Mouse (Mus musculus): ENCODE results near the gene B3gat3.

The B3gat3 gene

DNA sequence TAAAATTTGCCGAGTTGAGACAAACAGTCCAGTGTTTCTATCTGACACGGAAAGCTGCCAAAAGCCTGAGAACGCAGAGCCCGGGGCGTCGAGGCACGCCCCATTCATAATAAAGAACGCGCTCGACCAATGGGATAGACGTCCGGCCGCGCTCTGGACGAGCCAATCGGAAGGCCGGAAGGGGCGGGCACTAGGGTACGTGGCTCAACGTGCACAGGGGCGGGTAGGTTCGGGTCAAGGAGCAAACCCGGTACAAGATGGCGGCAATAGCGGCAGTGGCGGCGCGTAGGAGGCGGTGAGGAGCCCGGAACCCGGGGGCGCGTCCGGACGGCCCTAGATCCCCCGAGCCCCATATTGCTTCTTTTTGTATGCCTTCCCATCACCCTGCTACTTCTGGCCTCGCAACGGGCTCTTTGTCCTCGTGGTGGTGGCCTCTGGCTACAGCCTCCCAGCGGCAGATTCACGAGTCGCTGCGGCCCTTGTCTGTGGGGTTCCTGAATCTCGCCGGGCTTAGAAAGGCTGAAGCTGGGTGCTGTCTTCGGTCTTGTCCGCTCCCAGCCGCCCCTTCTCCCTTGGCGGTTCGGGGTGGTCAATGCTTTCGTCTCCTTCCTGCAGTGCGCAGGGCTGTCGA, 22.2 kb upstream of the B3gat3 start, which contains the start of gene Ganab:
Gene Ganab (plus strand): TSS at position 207 of the 631 bp plus-strand sequence.
- DNase-seq (ENCODE audit: low read depth) = peak; percentile 98

DNA sequence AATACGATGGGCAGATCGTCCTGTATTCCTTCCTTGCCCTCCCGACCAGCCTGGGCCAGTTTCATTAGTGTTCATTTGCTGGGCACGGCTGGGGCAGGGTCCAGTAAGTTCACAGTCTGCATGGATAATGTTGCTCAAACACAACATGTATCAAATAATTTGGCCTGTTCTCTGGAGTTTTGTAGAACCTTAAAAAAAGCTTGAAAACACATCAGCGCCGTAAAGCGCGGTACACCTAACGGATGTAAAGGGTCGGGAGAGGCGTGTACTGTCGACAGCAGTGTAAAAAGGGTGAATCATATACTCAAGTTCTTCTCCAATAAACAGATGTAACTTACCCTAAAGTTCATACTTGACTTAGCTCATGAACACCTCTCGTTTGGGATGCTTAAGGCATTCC, 21.6 kb upstream of the B3gat3 start:
- peak; percentile 61 for DNase-seq (ENCODE audit: low read depth)

DNA sequence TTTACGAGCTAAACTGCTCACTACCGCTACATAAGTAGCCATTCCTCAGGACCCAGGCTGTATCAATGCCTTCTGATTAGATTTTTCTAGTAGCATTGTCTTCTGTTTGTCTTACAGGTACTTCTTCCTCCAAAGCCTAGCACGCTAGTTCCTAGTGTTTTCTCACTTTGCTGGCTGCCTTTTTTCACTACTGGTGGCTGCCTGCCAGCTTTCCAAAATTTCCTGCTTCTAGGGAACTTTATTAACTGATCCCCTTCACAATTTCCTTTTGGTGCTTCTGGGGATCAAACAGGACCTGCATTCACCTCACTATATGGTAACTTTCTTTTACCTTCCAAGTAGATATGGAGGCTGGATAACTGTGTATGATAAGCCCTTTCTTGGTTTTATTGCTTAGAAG, 21.1 kb upstream of the B3gat3 start:
- DNase-seq (ENCODE audit: low read depth) = no peak

DNA sequence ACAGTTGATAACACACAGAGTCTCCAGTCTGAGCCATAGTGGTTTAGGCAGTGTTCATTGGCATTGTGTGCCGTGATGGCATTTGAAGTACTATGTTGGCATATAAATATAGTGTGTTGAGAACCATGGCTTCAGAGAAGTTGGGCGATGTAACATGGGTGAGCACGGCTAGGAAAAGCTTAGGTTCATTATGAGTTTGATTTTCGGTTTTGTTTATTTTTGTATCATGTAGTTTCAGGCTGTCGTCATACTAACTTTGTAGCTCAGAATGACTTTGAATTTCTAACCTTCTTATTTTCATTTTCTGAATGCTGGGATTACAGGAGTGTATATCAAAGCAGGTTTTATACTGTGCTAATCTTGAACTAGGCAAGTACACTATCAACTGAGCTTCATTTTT, 16.8 kb upstream of the B3gat3 start:
- DNase-seq (ENCODE audit: low read depth) = no peak

DNA sequence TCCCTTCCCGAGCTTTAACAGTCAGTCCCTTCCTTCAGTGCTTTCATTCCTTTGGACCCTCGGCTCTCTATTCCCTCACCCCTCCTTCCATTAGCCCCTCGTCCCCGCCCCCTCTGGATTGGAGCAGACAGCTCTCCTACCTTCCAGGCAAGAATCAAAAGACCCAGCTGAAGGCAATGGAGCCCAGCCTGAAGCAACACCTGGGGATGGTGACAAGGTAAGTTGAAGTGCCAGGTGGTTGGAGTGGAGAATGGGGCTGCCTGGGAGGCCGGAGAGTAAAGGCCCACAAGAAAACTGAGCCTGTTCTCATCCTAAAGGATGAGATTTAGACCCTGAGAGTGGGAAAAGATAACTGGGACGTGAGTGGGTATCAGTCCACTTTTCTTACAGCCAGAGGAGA, 11.6 kb upstream of the B3gat3 start:
- DNase-seq (ENCODE audit: low read depth) = no peak

DNA sequence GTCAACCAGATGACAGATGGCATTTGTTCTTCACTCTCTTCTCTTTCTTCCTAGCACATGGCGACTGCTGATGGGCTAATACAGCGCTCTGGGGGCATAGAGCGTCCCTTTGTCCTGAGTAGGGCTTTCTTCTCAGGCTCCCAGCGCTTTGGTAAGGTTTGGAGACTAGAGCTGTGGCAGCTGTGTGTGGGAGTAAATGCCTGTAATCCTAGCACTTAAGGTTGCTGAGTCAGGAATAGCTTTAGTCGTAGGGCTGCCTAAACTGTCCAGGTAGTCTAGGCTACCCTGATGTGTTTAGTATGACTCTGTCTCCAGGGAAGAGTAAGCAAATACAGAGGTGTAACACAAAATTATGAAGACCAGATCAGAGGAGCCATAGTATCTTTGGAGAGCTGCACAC, 8.4 kb upstream of the B3gat3 start:
- no peak for DNase-seq (ENCODE audit: low read depth)

DNA sequence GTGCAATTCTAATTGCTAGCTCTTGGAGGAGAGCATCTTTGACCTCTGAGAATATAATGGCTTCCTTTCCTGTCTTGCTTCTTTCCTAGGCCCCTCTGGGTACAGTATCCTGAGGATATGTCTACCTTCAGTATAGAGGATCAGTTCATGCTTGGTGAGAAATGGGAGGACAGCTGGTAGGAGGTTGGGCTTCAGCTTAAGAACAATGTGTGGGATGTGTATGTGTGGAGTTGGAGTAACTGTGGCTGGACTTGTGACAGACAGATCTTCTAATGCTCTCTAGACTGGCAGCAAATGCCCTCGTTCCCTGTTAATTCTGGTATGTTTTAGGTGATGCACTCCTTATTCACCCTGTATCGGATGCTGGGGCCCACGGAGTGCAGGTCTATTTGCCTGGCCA, 6.0 kb upstream of the B3gat3 start:
- DNase-seq (ENCODE audit: low read depth) = no peak

DNA sequence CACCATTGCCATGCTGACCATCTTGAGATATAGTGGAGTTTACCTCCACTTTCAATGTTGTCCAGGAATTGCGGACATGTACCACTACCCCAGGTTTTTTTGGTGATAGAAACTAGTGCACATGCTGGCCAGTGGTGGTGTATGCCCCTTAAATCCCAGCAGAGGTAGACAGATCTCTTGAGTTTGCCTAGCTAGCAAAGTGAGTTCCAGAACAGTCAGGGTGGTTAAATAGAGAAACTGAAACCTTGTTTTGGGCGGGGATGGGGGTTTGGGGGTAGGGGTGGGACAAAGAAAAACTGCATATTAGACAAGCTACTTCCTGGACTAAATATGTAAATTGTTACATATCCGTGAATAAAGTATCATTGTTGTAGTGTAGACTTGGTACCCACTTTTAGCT, 1.2 kb upstream of the B3gat3 start:
- DNase-seq (ENCODE audit: low read depth) = peak; percentile 83

DNA sequence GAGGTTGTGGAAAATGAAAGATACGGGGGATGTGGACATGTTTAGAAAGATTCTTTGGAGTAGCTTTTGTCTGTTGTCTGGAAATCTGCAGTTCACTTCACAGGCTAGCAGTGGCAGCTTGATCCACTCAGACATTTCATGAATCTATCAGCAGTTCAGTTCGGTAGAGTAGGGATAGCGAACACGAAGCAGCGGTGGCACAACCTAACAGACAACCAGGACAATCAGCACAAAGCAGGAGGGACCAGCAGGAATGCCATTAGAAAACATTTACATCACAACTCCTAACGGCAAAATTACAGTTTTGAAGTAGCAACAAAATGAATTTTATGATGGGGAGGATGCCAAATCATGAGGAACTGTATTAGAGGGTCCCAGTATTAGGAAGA, 496 bp upstream of the B3gat3 start:
- no peak for DNase-seq (ENCODE audit: low read depth)

DNA sequence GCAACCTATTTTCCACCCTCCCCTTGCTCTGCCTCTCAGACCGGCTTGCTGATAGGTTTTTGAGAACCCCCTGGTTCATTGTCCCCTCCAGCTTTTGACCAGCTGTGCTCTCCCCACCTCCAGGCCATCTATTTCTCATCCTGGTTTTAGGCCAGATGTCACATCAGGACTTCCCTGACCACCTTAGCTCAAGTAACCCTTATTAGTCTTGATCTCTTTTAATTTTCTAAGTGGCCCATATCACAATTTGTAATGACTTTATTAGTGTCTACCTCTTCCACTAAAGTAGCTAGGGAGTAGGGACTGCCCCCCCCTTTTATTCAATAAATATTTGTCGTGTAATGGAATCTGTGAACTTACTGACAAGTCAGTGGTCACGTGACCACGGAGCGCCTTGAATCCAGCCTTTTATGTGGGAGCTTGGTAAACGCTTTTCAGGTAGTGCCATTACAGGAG, 690 bp downstream of the B3gat3 start:
- DNase-seq (ENCODE audit: low read depth) = peak; percentile 85

DNA sequence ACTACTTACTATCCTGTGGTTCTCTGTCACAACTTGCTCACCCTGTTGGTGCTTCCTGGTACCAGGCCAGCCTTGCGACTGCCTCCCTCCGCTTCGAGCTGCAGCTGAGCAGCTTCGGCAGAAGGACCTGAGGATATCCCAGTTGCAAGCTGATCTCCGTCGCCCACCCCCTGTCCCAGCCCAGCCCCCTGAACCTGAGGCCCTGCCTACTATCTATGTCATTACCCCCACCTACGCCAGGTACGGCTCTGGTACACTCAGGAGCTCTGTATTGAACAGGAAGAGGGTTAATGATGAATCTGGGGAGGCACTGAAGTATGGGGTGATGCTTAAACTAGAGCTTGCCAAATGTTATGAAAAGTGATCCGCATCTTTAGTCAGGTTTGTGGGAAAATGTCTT, 1.6 kb downstream of the B3gat3 start:
- peak; percentile 53 for DNase-seq (ENCODE audit: low read depth)

DNA sequence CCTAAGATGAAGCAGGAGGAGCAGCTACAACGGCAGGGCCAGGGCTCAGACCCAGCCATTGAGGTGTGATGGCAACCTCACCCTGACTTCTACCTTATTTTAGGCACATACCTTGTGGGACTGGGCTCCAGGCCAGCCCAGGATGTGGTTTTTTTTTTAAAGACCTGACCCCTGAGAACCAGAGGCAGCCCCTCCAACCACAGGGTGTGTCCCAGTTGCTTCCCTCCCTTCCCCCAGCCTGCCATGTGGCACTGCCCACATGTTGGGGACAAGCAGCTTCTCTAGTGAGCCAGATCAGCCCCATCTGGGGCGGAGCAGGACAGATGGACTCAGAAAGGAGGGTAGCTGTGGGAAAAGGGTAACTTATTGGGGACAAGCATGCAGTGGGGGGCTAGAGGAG, 6.6 kb downstream of the B3gat3 start:
- DNase-seq (ENCODE audit: low read depth) = peak; percentile 63

DNA sequence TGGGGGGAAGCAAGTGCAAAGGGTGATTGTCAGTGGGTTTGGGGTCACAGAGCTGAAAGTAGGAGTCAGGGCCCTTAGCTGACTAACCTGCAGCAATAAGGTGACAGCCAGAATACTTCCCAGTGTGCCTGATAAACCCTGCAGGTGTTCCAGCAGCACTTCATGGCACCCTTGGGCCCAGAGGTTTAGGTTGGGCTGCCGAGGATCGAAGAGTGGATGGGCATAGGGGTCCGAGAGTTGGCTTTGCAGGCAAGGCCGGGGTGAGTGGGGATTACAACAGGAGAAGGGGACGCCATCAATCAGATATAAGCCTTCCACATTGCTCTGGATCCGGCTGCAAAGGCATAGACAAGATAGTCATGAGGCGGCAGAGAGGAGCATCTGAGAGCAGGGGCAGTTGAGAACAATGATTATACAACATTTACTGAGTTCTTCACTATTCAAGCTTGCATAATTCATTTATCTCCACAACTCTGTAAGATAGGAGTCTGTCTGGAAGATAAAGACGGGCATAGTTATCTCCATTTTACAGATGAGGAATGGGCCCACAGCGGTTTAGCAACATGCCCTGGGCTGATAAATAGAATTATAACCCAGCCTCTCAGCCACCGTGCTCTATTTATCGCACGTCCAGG, 7.8 kb downstream of the B3gat3 start:
- DNase-seq (ENCODE audit: low read depth) = no peak

DNA sequence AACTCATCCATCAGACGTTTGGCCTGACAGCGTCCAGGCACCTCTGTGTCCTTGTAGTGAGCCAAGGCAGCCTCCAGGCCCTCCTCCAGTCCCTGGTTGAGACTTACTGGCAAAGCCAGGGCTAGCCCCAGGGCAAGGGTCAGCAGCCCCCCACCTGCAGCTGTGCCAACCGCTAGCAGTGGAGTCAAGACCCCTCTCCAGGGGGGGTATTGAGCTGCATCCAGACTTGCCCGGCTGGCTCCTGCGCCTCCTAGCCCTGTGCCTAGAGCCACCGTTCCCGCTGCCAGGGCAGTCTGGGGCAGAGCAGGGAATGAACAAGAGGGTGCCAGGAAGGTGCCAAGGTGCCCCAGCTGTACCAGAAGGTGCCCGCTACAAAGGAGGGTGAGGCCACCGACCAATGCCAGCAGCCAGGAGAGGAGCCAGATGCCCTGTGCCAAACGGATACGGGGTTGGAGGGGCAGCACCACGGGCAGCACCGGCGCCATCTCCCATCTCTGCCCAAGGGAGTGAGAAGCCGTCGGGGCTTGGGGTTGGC, 8.6 kb downstream of the B3gat3 start:
- no peak for DNase-seq (ENCODE audit: low read depth)

DNA sequence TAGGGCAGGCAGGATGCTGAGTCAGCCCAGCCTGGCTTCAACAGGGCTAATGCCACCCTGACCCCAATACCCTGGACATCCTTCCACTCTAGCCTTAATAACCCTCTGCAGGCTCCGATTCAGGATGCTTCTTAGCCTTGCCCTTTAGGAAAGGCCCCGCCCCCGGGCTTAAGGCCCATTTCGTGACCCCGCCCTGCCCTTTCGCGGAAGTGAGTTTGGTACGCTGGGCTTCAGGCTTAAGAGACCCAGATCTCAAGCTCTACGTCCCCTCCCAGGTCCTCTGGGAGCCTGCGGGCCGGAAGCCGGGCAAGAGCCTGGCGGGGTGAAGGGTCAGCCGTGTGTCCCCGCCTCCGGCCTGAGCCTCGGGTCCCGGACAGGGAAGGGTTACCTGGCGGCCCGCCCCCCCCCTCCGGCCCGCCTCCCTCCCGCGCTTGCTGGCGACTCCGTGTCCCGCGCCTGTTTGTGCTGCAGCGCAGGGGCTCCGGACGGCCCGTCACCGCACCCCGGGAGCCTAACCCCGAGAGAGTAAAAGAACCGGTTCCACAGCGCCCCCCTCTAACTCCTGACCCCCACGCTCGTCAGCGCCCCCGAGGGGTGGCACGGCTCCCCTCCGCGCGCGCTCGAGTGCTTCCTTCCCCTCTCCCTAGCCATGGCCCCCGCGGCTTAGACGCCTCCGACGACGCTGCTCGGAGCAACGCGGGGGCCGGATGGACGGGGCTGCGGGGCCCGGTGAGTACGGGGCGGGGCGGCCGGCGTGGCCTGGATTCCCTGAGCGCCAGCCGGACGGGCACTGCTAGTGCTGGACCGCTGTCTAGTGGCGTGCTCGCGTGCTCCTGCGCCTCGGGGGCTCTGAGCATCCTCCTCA, 9.3 kb downstream of the B3gat3 start, which contains the start of the genes Rom1 and Eml3:
Gene Rom1 (minus strand): TSS at position 133 of the 865 bp plus-strand sequence.
Gene Eml3 (plus strand): TSS at position 329 of the 865 bp plus-strand sequence.
- DNase-seq (ENCODE audit: low read depth) = peak; percentile 93

DNA sequence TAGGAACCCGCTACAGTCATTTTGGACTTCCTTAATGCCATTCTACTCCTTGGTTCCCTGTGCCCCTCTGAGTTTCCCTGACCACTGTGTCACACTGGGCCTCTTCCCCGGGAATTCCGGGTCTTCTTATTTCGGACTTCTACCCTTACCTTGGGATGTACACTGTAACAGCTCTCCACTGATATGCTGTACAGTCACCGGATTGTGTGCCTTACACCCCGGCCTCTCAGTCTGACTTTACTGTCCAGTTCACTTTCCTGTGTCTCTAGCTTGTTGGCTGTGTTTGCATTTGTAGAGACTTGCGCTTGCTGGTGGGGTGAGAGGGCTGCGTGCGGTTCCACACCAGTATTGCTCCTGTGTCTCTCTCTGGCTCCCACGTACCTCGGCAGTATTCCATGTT, 9.9 kb downstream of the B3gat3 start:
- no peak for DNase-seq (ENCODE audit: low read depth)

DNA sequence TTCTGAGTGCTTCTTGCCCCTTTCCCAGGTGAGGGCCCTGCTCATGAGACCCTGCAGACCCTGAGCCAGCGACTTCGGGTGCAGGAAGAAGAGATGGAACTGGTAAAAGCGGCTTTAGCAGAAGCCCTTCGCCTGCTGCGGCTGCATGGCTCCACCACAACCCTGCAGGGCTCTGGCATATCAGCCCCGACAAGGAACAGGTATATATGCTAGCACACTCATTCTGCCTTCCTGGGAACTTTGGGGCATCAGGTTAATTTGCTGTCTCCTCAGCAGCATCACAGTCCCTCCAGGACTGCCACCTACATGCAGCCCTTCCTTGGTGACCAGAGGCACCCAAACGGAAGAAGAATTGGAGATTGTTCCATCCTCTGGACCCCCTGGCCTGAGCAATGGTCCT, 10.6 kb downstream of the B3gat3 start:
- DNase-seq (ENCODE audit: low read depth) = no peak

DNA sequence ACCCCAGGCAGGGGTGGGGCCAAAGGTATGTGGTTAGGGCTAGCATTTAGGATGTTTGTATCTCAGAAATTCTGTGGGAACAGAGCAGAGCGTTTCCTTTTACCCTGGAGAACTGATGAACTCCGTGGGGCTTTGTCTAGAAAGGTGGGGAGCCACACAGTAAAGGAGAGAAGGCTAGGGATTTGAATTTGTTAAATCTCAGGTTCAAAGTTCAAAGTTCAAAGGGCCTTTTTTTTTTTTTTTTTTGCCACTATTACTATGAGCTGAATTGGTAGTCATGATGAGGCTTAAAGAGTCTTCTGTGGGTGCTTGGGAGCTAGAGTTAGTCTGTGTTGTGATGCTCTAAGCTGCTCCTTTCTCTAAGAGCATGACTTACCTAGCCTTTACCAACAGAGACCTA, 16.6 kb downstream of the B3gat3 start:
- DNase-seq (ENCODE audit: low read depth) = no peak

DNA sequence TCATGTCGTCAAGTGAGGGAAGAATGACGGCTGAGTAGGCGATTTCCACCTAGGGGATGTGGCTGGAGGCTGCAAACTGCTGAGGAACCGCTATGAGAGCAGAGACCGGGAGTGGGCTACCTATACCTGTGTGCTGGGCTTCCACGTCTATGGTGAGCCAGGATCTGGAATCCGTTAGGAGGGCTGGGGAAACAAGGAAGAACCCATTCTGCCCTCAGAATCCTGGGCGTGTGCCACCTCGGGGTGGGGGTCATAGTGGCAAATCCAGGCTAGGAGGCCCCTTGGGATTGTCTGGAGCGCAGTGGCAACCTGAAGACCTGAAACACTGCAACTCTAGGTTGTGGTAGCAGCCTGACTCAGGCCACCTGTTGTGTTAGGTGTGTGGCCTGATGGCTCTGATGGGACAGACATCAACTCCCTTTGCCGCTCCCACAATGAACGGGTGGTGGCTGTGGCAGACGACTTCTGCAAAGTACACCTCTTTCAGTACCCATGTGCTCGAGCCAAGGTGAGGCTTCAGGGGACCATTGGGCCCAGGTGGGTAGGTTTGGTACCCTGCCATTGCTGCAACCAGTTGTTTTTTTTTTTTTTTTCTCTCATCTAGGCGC, 20.5 kb downstream of the B3gat3 start:
- DNase-seq (ENCODE audit: low read depth) = no peak

DNA sequence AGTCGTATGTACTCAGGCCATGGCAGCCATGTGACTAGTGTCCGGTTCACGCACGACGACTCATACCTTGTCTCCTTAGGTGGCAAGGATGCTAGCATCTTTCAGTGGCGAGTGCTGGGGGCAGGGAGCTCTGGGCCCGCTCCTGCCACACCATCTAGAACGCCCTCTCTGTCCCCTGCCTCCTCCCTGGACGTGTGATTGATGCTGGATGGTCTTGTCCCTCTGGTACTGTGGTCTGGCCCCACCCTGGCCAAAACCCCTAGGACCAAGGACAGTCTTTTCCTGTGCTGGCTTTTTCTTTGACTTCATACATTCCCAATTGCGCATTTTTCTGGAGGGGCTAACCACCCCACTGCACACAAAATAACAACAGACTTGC, 21.0 kb downstream of the B3gat3 start:
- no peak for DNase-seq (ENCODE audit: low read depth)

DNA sequence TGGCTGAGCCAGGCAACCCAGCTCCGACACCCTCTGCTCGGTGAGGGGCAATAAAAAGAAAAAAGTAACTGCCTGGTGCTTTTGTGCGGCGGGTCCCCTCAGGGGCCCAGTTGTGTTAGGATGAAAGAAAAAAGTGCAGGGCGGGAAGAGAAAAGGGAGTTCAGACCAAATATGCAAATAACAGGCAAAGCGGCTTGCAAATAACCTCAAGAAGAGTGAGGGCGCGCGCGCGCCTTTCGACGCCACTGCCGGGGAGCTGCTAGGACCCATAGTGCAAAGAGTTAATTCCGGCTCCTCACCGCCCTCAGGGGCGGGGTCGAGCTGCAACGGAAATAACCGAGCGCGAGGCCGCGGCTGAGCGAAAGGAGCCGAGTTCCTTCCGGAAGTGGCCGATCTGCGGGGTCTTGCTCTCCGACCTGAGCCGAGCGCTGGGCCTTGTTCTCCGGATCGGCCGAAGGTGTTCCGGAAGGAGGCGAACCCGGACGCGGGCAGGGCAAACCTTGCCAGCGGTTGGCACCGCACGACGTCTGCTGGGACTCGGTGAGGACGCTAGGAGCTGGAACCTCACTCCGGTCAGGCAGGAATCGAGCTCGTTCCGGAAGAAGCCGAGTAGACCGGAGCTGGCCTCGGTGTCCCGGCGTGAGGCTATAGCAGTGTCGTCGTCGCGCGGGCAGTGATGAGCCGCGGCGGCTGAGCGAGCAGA, 21.5 kb downstream of the B3gat3 start, which contains the start of gene Mta2:
Gene Mta2 (plus strand): TSS at position 361 of the 703 bp plus-strand sequence.
- peak; percentile 98 for DNase-seq (ENCODE audit: low read depth)
